Mouse (Mus musculus): ENCODE results near the gene Arhgef15.

- no peak for TF ChIP-seq CTCF (IDR thresholded peaks at IDR 0.05; ENCODE audit: low read depth, low read length)
- TF ChIP-seq POLR2A (IDR thresholded peaks at IDR 0.05; ENCODE audit: insufficient read depth, low read length), result no peak
- TF ChIP-seq EP300 (IDR thresholded peaks at IDR 0.05; ENCODE audit: insufficient read depth, low read depth, low read length), result no peak
Observed at GRCm38 (mm10) chr11:68965050-68965449, 7.8 kb upstream of the Arhgef15 start.

Data from ES-Bruce4 (cell line).